Mouse (Mus musculus) kidney, postnatal 36 days (tissue): ENCODE measurements at regions not wholly inside any gene's neighbourhood (a gene's known extent, or its start where the extent isn't known, plus 50 kb on each side); places are given as distances from the start of the nearest gene placed in this dataset.

Experiments
- DNase-seq, 2 experiments: peaks; one replicate each; pipeline ENCODE4 v3.0.0; 2021 to 2022; ENCODE audit warnings: mixed read lengths in 2 of 2

- no peak for DNase-seq
Observed at GRCm38 (mm10) chr8:98572597-98573514, 843.4 kb downstream of the Cdh8 start.

GRCm38 (mm10) chr8:98566661-98567060 lies 849.6 kb downstream of the Cdh8 start:
- DNase-seq, result no peak

GRCm38 (mm10) chr8:98518459-98518858 lies 897.8 kb downstream of the Cdh8 start:
- DNase-seq, result no peak

GRCm38 (mm10) chr8:98515246-98515645 lies 901.0 kb downstream of the Cdh8 start:
- DNase-seq, result no peak

- no peak for DNase-seq
Observed at GRCm38 (mm10) chr8:98496793-98497192, 919.5 kb downstream of the Cdh8 start.

GRCm38 (mm10) chr8:98463375-98464030 lies 952.8 kb downstream of the Cdh8 start:
- no peak for DNase-seq

GRCm38 (mm10) chr8:98455539-98455938 lies 960.7 kb downstream of the Cdh8 start:
- DNase-seq, result no peak
